Mouse (Mus musculus) testis, postnatal 10 days (tissue): ENCODE measurements around the gene Nptx2.
A peak's percentile ranks its signal among the peaks of the same experiment; 100 is the strongest.

Experiments
- DNase-seq: peaks from one replicate; pipeline ENCODE4 v3.0.0; 2021; ENCODE audit warnings: low spot score

The Nptx2 gene

DNA sequence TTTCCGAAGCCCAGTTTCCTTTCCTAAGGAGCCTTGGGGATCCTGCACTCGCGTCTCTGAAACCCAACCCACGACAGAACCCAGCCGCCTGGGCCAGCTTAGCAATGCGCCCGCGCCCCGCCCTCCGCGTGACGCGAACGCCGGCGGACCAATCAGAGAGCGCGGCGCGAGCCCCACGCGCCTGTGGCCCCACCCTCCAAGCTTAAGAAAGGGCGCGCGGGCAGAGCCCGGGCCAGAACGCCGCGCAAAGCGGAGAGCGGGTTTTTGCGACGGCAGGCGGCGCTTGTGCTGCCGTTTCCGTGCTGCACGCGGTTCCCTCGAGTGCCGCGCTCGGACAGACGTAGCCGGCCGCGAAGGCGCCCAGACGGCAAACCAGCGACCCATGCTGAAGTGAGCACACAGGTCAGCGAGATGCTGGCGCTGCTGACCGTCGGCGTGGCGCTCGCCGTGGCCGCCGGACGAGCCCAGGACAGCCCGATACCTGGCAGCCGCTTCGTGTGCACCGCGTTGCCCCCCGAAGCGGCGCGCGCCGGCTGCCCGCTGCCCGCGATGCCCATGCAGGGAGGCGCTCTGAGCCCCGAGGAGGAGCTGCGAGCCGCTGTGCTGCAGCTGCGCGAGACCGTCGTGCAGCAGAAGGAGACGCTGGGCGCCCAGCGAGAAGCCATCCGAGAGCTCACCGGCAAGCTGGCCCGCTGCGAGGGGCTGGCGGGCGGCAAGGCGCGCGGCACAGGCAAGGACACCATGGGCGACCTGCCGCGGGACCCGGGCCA lies at the start of gene Nptx2:
Nptx2 (plus strand) TSS at position 250 of the 770 bp plus-strand sequence.
- peak; percentile 90 for DNase-seq

GRCm38 (mm10) chr5:144496481-144496880 lies 49.2 kb upstream of the Nptx2 start:
- no peak for DNase-seq

DNA sequence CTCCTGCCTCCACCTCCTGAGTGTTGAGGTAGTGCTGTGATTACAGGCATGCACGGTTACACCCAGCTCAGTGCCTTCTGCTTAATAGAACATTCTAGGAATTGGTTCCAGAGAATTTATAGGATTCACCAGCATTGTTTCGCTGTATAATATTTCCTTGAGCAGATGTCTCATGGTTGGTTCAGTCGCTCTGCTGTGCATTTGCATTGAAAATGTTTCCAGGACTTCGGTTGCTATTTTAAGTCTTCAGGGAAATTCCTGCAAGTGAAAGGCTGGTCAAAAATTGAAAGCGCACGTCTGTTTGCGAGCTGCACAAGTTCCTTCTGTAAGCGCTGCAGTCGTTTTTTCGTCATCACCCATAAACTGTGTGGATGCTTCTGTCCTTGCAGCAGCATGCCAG lies 41.5 kb upstream of the Nptx2 start:
- no peak for DNase-seq

DNA sequence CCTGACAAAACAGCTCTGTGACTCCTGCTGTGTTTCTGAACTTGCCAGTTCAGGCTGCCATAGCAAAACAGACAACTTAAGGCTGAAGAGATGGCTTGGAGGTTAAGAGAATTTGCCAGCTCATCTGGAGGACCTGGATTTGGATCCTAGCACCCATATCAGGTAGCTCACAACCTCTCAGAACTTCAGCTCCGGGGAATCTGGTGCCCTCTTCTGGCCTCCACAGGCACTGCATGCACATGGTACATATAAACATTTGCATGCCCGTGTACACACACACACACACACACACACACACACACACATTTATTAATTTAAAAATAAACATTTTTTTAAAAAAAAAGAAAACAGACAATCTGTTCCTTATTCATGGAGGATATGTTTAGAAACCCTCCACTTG lies 40.0 kb upstream of the Nptx2 start:
- DNase-seq, result no peak

DNA sequence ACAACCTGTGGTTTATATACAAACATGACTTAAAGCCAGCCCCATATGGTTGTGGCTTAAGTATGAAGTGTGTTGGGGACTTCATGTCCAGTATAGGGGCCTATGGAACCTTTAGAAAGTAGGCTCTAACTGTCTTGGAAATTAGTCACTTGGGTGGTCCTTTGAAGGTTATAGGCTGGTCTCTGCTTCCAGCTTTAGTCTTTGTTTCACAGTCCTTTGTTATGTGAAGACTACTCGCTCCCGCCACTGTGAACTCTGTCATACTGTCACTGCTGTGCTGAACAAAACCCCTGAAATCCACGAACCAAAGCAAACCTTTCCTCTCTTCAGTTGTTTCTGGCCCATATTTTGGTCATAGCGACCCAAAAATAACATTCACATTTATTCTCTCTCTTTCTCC lies 39.5 kb upstream of the Nptx2 start:
- no peak for DNase-seq

DNA sequence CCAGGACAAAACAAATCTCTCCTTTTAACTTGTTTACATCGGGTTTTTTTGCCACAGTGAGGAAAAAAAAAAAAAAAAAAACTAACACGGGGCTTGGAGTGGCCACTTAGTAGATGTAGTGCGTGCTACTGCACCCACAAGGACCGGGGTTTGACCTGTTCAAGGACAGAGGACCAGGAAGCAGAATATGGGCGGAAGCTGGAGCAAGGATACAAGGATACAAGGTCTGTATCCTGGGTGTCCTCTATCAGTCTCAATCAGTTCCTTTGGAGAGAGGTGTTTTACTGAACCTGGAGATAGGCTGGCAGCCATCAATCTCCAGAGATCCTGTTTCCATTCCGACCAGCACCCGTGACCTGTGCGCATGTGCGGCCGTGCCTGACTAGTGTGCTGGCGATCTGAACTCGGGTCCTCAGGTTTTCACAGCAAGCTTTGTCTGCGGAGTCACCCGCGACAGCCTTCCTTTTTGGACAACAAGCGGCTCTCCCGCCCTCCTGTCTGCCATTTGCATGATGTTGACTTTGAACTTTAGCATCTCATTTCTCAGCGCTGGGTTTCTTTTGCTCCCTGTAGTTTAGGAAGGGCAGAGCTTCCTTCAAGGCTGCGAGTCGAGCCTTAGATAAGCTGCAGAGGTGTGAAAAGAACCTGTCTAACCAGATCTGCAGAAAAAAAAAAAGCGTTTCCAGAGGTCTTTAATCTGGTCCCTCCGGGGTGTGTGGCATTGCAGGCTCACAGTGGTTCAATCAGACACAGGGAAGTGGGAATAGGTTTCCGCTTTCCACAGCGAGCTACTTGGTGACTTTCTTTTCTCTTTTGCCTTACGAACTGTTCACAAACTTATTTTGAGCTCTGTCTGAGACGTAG lies 38.8 kb upstream of the Nptx2 start:
- no peak for DNase-seq

- no peak for DNase-seq
Observed at GRCm38 (mm10) chr5:144509431-144509830, 36.3 kb upstream of the Nptx2 start.

GRCm38 (mm10) chr5:144514738-144515137 lies 31.0 kb upstream of the Nptx2 start:
- peak; percentile 65 for DNase-seq

DNA sequence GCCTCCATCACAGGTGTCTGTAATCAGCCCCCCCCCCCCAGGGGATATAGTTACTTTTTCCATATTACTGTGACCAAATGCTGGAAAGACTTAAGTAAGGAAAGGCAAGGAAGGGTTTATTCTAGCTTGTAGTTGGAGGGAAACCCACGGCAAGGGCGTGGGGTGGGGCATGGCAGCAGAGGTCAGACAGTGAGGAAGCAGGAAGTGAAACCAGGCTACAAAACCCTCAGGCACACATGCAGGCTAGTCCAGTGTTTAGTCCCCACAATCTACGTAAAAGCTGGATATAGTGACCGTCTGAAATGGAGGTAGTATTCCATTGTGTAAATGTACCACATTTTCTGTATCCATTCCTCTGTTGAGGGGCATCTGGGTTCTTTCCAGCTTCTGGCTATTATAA lies 30.5 kb upstream of the Nptx2 start:
- DNase-seq, result no peak

- no peak for DNase-seq
Observed at GRCm38 (mm10) chr5:144520096-144520495, 25.6 kb upstream of the Nptx2 start.

DNA sequence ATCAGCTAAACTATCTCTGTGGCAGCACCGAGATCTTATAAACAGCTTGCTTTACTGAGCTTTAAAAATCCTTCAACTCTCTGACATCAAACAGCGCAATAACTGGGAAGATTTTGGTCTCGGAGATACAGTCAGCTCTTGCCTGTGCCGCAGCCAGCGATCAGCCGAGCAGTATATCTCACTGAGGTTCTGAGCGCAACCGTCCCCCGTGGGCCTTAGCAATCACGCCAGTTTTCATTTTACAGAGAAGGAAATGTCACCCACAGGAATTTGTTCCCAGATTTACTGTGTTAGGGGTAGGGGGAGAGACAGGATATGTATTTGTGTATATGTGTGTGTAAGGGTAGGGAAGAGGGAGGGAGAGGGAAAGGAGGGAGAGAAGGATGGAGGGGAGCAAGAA lies 20.9 kb upstream of the Nptx2 start:
- DNase-seq, result no peak

DNA sequence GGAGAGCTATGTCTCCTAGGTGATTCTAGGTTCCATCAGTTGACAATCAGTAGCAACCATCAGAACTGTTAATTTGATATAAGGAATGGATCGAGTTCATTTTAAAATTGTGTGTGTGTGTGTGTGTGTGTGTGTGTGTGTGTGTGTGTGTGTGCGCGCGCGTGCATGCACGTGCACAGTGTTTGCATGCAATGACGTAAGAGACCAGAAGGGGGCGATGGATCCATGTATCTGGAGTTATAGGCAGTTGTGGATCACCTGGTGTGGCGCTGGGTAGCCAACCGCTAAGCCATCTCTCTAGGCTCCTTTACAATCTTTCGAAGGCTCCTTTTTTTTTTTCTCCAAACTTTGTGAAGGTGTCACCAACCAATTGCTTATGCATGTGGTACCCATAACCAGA lies 16.6 kb upstream of the Nptx2 start:
- no peak for DNase-seq

- no peak for DNase-seq
Observed at GRCm38 (mm10) chr5:144542711-144543308, 2.9 kb upstream of the Nptx2 start.

- DNase-seq, result peak; percentile 49
Observed at GRCm38 (mm10) chr5:144546423-144546995, 807 bp downstream of the Nptx2 start.

- DNase-seq, result no peak
Observed at GRCm38 (mm10) chr5:144547333-144547878, 1.7 kb downstream of the Nptx2 start.

DNA sequence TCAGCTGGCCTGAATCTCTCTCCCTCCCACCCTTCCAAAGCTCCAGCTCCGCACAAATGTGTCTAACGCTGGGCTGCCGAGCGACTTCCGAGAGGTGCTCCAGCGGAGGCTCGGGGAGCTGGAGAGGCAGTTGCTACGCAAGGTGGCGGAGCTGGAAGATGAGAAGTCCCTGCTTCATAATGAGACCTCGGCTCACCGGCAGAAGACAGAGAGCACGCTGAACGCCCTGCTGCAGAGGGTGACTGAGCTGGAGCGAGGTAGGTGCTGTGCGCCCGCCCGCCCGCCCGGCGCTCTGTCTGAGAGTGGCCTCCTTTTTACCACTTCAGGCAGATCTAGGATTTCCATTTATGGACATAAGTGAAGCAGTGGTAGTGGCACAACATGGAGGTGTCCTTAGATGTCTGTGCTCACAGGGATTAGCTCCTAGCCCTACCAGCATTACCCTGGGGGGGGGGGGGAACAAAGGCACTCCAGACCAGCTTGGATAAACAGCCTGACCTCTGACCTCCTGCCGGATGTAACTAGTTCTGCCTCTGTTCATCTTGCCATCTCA lies 2.5 kb downstream of the Nptx2 start:
- DNase-seq, result no peak

DNA sequence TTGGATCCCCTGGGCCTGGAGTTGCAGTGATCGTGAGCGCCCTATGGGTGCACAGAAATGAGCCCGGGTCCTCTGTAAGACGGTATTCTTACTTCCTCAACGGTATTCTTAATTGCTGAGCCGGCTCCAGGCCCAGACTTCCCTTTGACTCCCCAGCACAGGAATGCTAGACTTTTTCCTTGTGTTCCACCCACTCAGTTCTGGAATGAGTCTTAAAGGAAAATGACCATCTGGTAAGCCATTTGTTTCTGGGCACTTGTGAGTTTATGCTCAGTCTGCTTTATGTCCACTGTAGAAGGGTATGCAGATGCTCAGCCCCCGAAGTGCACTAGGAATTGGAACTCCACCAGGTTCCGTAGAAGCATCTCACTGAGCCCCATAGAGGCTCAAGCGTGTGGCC lies 4.3 kb downstream of the Nptx2 start:
- DNase-seq, result no peak

DNA sequence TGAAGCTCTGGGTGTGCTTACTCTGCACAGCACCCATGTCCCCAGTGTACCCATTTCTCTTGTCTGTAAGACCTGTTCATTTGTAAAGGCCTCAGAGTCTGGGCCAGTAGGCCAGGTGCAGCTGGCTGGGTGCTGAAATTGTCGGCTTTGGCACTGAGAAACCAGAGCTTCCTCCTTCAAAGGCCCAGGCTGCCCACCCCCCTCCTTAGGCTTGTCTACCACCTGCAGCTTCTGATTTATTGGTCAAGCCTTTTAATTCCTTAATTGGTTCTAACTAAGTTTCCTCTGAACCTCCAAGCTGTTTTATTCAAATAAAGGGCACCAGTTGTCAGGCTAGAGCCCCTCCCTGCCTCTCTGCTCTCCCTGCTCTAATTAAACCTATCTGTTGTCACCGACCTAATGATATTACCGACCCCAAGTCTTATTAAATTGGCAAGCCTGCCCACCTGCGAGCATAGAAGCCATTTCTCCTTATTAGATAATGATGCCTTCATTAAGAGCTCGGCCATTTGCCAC lies 5.0 kb downstream of the Nptx2 start:
- no peak for DNase-seq

- DNase-seq, result no peak
Observed at GRCm38 (mm10) chr5:144556710-144557109, 11.0 kb downstream of the Nptx2 start.

DNA sequence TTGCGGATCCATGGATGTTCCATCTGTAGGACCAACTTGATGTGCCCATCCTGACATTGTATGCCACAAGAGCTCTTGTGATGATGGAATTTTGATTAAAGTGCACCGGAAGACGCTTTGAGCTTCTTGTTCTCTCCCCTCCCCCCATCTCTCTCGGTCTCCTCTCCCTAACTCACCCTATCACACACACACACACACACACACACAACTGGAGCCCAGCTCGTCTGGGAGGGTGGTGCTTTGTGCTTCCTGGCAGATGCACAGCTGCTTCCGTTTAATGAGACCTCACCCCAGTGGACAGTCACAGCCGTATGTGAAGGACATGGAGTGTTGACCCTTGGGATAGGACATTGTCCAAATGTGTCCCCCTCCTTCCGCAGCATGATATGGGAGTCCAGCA lies 11.7 kb downstream of the Nptx2 start:
- no peak for DNase-seq

DNA sequence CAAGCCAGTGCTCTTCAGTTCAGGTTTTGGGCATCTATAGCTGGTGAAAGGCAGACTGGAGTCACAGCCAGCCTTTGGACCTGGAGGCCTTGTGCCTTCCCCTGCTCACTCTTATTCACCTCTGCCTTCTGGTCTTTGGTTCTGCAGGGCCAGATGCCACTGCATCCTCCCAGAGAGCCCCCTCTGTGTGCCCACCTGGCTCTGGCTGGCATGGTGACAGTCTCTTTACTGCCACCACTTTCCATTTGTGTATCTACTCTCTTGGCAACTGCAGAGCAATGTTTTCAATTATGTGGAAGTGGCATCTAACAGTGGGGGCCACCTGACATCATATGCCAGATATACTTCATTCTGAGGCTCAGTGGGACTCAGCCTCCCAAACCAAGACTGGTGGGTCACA lies 12.8 kb downstream of the Nptx2 start:
- no peak for DNase-seq

DNA sequence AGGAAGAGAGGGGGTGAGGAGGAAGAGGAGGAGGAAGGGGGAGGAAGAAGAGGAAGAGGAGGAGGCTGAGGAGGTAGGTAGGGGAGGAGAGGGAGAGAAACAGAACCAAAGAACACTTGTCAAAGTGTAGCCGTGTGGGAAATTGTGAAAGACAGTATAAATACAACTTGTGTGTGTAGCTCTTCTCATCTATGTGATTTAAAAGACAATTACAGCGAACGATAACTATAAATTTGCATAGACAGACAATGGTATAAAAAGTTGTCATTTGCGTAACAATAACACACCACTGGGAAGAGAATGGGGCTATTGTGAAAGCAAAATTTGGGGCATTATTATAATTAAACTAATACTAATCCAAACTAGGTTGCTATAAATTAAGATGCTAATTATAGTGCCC lies 20.0 kb downstream of the Nptx2 start:
- no peak for DNase-seq
